Mouse (Mus musculus): ENCODE data around the gene Bhlhe23.

GRCm38 (mm10) chr2:180731984-180732383 is 44.7 kb downstream of the Bhlhe23 start:
- TF ChIP-seq CTCF (IDR thresholded peaks at IDR 0.05; ENCODE audit: low read depth) (no peak), EP300 (IDR thresholded peaks at IDR 0.05; ENCODE audit: low read depth) (no peak)
